Mouse (Mus musculus): ENCODE measurements at regions not wholly inside any gene's neighbourhood (a gene's known extent, or its start where the extent isn't known, plus 50 kb on each side); places are given as distances from the start of the nearest gene placed in this dataset.
A peak's percentile ranks its signal among the peaks of the same experiment; 100 is the strongest.
"Not testable (repeated sequence)": the region's sequence is repeated elsewhere in the genome, so short reads cannot be mapped to it uniquely, and the experiment has no call there.

GRCm38 (mm10) chr17:18511601-18512000 is 61.4 kb upstream of the Vmn2r96 start:
- no peak overlapping the region for H3K9ac ChIP-seq (ENCODE audit: insufficient read depth, low read depth, low read length, poor library complexity, severe bottlenecking)
- no peak for DNase-seq (ENCODE audit: low read depth, low spot score)
- 0 out of 2 replicates have a peak, but pooled peaks cover 1% of the 10 kb centered on the region for H3K9me3 ChIP-seq (ENCODE audit: control insufficient read depth, insufficient read depth, low read depth, low read length)
- H3K4me3 ChIP-seq (ENCODE audit: insufficient read depth in 1 of 2, low read depth in 1 of 2, low read length in 2 of 2, poor library complexity in 1 of 2, severe bottlenecking in 1 of 2) = no peak overlapping the region
- no peaks in the 10 kb centered on the region for H3K4me1 ChIP-seq (ENCODE audit: control insufficient read depth in 2 of 2, insufficient read depth in 2 of 2, low read length in 2 of 2, poor library complexity in 1 of 2)
- no peak overlapping the region for H3K27ac ChIP-seq (ENCODE audit: insufficient read depth, low read depth, low read length, poor library complexity, severe bottlenecking)
- in situ Hi-C loops (cut with MboI; ENCODE audit: low sequenced_read_pairs in 2 of 2, unreplicated experiment in 2 of 2) = no loop called here
- H3K36me3 ChIP-seq (ENCODE audit: control insufficient read depth, insufficient read depth, low read length, poor library complexity, severe bottlenecking) = no peaks in the 10 kb centered on the region
- TF ChIP-seq ZNF384 (IDR thresholded peaks at IDR 0.05; ENCODE audit: low read depth, low read length) (no peak), HCFC1 (IDR thresholded peaks at IDR 0.05; ENCODE audit: borderline replicate concordance, insufficient read depth, low read length) (no peak), ZC3H11A (IDR thresholded peaks at IDR 0.05; ENCODE audit: borderline replicate concordance, low read depth, low read length) (no peak), MAFK (IDR thresholded peaks at IDR 0.05; ENCODE audit: insufficient read depth, low read depth, low read length) (no peak), CHD2 (IDR thresholded peaks at IDR 0.05; ENCODE audit: low read depth, low read length) (no peak)

GRCm38 (mm10) chr17:18518551-18518950 is 54.4 kb upstream of the Vmn2r96 start:
- no peak for DNase-seq (ENCODE audit: low read depth, low spot score)
- Histone ChIP-seq H3K9ac (ENCODE audit: insufficient read depth, low read depth, low read length, poor library complexity, severe bottlenecking) (no peak overlapping the region), H3K36me3 (ENCODE audit: control insufficient read depth, insufficient read depth, low read length, poor library complexity, severe bottlenecking) (peaks cover 4% of the 10 kb centered on the region; the same call in 1 of the 2 replicates), H3K9me3 (ENCODE audit: control insufficient read depth, insufficient read depth, low read depth, low read length) (peaks cover 3% of the 10 kb centered on the region; the same call in 1 of the 2 replicates), H3K4me1 (ENCODE audit: control insufficient read depth in 2 of 2, insufficient read depth in 2 of 2, low read length in 2 of 2, poor library complexity in 1 of 2) (no peaks in the 10 kb centered on the region), H3K27ac (ENCODE audit: insufficient read depth, low read depth, low read length, poor library complexity, severe bottlenecking) (peak overlapping the region; percentile 78), H3K4me3 (ENCODE audit: insufficient read depth in 1 of 2, low read depth in 1 of 2, low read length in 2 of 2, poor library complexity in 1 of 2, severe bottlenecking in 1 of 2) (no peak overlapping the region)
- in situ Hi-C loops (cut with MboI; ENCODE audit: low sequenced_read_pairs in 2 of 2, unreplicated experiment in 2 of 2) = no loop called here
- no peak for TF ChIP-seq ZNF384 (IDR thresholded peaks at IDR 0.05; ENCODE audit: low read depth, low read length)
- no peak for TF ChIP-seq HCFC1 (IDR thresholded peaks at IDR 0.05; ENCODE audit: borderline replicate concordance, insufficient read depth, low read length)
- no peak for TF ChIP-seq ZC3H11A (IDR thresholded peaks at IDR 0.05; ENCODE audit: borderline replicate concordance, low read depth, low read length)
- TF ChIP-seq CHD2 (IDR thresholded peaks at IDR 0.05; ENCODE audit: low read depth, low read length) = no peak
- no peak for TF ChIP-seq MAFK (IDR thresholded peaks at IDR 0.05; ENCODE audit: insufficient read depth, low read depth, low read length)

- H3K9me3 ChIP-seq (ENCODE audit: control insufficient read depth, insufficient read depth, low read depth, low read length); H3K36me3 ChIP-seq (ENCODE audit: control insufficient read depth, insufficient read depth, low read length, poor library complexity, severe bottlenecking); DNase-seq (ENCODE audit: low read depth, low spot score); H3K4me3 ChIP-seq (ENCODE audit: insufficient read depth in 1 of 2, low read depth in 1 of 2, low read length in 2 of 2, poor library complexity in 1 of 2, severe bottlenecking in 1 of 2); H3K9ac ChIP-seq (ENCODE audit: insufficient read depth, low read depth, low read length, poor library complexity, severe bottlenecking); H3K4me1 ChIP-seq (ENCODE audit: control insufficient read depth in 2 of 2, insufficient read depth in 2 of 2, low read length in 2 of 2, poor library complexity in 1 of 2); H3K27ac ChIP-seq (ENCODE audit: insufficient read depth, low read depth, low read length, poor library complexity, severe bottlenecking); in situ Hi-C loops (cut with MboI; ENCODE audit: low sequenced_read_pairs in 2 of 2, unreplicated experiment in 2 of 2): not testable (repeated sequence)
These were observed 52.6 kb upstream of the Vmn2r96 start for GRCm38 (mm10) chr17:18520321-18520720.

Measured in ES-E14 (cell line).